Mouse (Mus musculus) stomach, postnatal 0 days (tissue): ENCODE results near the gene Kank4. TPM values are rescaled to one million over a fixed set of nuclear protein-coding genes. Genes with fewer than 3 reads are reported as not detected.
A peak's percentile ranks its signal among the peaks of the same experiment; 100 is the strongest.

Source experiments
- ATAC-seq: fragments of 200-750 bp; cut with Nextera tagmentation; 2 replicates; pipeline ENCODE4 v1.8.0; 2017; ENCODE audit not compliant: low FRiP score, low TSS enrichment
- DNase-seq: peaks from one replicate; pipeline ENCODE4 v3.0.0-alpha.2; 2016; ENCODE audit warnings: low spot score
- H3K27ac ChIP-seq: fragments of 300-500 bp; sonication (generic); replicated peaks from 2 replicates; pipeline ENCODE4 v1.5.1; 2014; ENCODE audit warnings: mild to moderate bottlenecking, control low read depth
- H3K27me3 ChIP-seq: fragments of 300-500 bp; sonication (generic); 2 replicates; pipeline ENCODE4 v1.6.1; 2014; ENCODE audit warnings: low read length; ENCODE audit not compliant: control insufficient read depth, insufficient read depth
- H3K36me3 ChIP-seq: fragments of 300-500 bp; sonication (generic); 2 replicates; pipeline ENCODE4 v1.6.1; 2014; ENCODE audit warnings: low read length, mixed read lengths; ENCODE audit not compliant: control insufficient read depth, insufficient read depth
- H3K4me1 ChIP-seq: fragments of 300-500 bp; sonication (generic); replicated peaks from 2 replicates; pipeline ENCODE4 v1.6.1; 2014; ENCODE audit warnings: antibody characterized with exemption; ENCODE audit not compliant: control insufficient read depth, insufficient read depth
- H3K4me2 ChIP-seq: fragments of 300-500 bp; sonication (generic); replicated peaks from 2 replicates; pipeline ENCODE4 v1.6.1; 2014; ENCODE audit warnings: low read depth, mild to moderate bottlenecking, control low read depth, moderate library complexity
- H3K4me3 ChIP-seq: fragments of 300-500 bp; sonication (generic); 2 replicates; pipeline ENCODE4 v1.5.1; 2014; ENCODE audit warnings: low read depth, low read length, control low read depth
- H3K9ac ChIP-seq: fragments of 300-500 bp; sonication (generic); 2 replicates; pipeline ENCODE4 v1.6.1; 2014; ENCODE audit warnings: mild to moderate bottlenecking, low read length, control low read depth, mixed read lengths
- H3K9me3 ChIP-seq: fragments of 300-500 bp; sonication (generic); 2 replicates; pipeline ENCODE4 v1.6.1; 2016; ENCODE audit warnings: low read length; ENCODE audit not compliant: control insufficient read depth
- CTCF ChIP-seq: IDR thresholded peaks from 2 replicates; pipeline ENCODE4 v1.5.1; 2016; ENCODE audit warnings: antibody characterized with exemption, low read depth, mild to moderate bottlenecking, moderate library complexity
- EP300 ChIP-seq: optimal IDR thresholded peaks from 2 replicates; pipeline ENCODE3; 2016; ENCODE audit warnings: antibody characterized with exemption
- WGBS: fragments of 180-500 bp; shearing (Covaris S2); extraction: QIAGEN DNeasy Blood & Tissue Kit; methylation state at CpG from one replicate; pipeline ENCODE4 v1.1.7; 2014; 5-methylcytosine and 5-hydroxymethylcytosine counted together
- polyA plus RNA-seq: library from polyadenylated mRNA; unstranded; fragments of >200 nt; fragmentation: Nextera tagmentation; extraction: Ambion mirVana; gene quantifications from 2 replicates; pipeline ENCODE4 v1.2.1, GENCODE M21; 2015

Gene Kank4
- 0.41 and 0.46 TPM in 2 replicates for polyA plus RNA-seq

DNA sequence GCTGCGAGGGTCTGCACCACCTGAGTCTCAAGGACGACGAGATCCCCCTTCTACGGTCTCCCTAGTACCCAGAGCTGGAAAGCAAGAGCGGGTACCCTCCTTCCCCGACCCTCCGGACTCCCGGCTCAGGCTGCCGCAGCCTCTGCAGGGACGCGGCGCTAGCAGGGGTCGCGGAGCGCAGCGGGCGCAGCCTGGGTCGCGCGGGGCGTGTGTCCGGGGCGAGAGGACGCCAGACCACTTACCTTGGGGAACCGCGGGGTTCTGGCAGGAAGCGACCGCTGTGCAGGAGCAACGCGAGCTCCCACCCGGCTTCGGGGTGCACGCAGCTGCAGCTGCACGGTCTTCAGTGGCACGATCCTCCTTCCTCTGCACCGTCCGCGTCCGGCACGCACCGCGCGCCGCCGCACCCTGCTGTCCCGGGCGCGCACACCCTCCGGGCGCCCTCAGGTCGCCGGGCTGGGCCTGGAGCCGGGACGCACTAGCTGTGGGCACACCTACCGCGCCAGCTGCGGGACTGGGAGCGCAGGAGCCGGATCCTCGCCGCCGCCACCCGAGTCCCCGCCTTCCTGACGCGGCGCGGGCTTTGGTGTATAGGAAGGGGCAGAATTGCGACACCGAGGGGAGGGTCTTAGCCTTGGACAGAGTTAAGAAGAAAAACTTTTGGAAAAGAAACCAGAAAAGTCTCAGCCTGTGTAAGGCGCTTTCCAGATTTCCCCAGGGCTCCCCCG, at the start of gene Kank4:
Gene Kank4, minus strand, starts transcription at position 354 of the 728 bp plus-strand sequence.
- ATAC-seq, result peak; percentile 88
- Histone ChIP-seq H3K9ac (peak within 1 kb of the TSS; percentile 64), H3K27ac (peak within 1 kb of the TSS; percentile 18; the same call in 1 of the 2 replicates), H3K4me3 (peak within 1 kb of the TSS; percentile 71), H3K9me3 (no peaks in the 10 kb centered on the region), H3K4me2 (peak within 1 kb of the TSS; percentile 100), H3K27me3 (no peaks in the 10 kb centered on the region), H3K36me3 (no peaks in the 10 kb centered on the region), H3K4me1 (no peaks in the 10 kb centered on the region)
- TF ChIP-seq EP300 (no peak), CTCF (no peak)
- DNase-seq, result peak; percentile 69
- WGBS, result under 1% methylated on average over 59 of the region's 72 CpGs

DNA sequence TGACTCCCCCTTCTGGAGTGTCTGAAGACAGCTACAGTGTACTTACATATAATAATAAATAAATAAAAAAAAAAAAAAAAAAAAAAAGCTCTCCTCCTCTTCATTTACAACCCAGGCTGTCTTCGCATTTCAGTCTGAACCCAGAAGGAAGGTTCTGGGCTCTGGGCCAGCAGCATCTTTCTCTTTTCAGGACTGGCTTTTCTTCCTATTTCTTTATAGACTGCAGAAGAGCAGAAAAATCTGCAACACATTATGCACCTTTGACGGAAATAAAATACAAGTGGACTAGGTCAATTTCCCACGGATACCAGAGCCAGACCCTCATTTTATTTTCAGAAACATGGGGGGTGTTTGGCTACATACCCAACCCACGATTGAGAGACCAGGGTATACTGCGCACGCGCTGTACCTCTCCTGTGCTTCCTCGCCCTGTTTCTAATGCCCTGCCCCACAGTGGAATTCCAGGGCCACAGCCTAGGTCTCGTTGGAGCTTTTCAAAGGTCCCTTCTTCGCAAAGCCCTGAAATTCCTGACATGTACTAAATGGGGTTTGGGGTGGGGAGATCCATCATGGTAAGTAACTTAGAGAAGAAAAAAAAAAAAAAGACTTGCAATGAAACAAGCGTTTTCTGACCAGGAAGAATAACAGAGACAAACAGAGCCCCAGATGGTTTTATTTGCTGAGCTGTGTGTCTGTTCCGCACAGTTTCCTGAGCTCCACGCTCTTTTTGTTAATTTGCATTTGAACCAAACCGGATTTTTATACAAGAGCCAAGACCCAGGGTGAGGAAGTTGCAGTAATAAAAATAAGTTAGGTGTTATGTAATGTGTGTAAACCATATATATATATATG, 48.3 kb upstream of the Kank4 start:
- no peak overlapping the region for H3K4me3 ChIP-seq
- WGBS, result 59% methylated on average over 14 of the region's 14 CpGs
- H3K27ac ChIP-seq, result no peak overlapping the region
- no peak overlapping the region for H3K4me2 ChIP-seq
- no peaks in the 10 kb centered on the region for H3K36me3 ChIP-seq
- DNase-seq, result no peak
- H3K4me1 ChIP-seq, result no peaks in the 10 kb centered on the region
- H3K9me3 ChIP-seq, result no peaks in the 10 kb centered on the region
- no peak for TF ChIP-seq EP300
- no peak for TF ChIP-seq CTCF
- H3K9ac ChIP-seq, result no peak overlapping the region
- H3K27me3 ChIP-seq, result no peaks in the 10 kb centered on the region
- ATAC-seq, result no peak

DNA sequence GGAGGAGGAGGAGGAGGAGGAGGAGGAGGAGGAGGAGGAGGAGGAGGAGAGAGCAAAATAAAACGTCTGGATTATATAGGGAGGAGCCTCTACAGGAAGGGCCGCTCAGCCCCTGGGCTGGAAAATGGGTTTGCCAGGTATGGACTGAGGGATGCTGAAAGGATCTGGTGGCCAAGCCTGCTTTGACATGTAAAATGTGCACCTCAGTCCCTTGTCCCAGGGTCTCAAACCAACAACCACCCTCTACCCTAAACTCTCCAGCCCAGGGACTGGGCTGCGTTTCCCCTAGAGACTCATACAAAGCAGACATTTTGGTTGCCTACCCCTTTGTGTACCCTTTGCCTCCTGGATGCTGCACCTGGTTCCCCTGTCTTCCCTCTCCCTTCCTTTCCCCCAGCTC, 47.2 kb upstream of the Kank4 start:
- 62% methylated on average over 3 of the region's 3 CpGs for WGBS
- no peak for TF ChIP-seq EP300
- no peak for TF ChIP-seq CTCF
- Histone ChIP-seq H3K27me3 (no peaks in the 10 kb centered on the region), H3K27ac (no peak overlapping the region), H3K36me3 (no peaks in the 10 kb centered on the region), H3K9ac (no peak overlapping the region), H3K4me1 (no peaks in the 10 kb centered on the region), H3K9me3 (no peaks in the 10 kb centered on the region), H3K4me2 (no peak overlapping the region), H3K4me3 (no peak overlapping the region)
- ATAC-seq (no peak), DNase-seq (no peak)

DNA sequence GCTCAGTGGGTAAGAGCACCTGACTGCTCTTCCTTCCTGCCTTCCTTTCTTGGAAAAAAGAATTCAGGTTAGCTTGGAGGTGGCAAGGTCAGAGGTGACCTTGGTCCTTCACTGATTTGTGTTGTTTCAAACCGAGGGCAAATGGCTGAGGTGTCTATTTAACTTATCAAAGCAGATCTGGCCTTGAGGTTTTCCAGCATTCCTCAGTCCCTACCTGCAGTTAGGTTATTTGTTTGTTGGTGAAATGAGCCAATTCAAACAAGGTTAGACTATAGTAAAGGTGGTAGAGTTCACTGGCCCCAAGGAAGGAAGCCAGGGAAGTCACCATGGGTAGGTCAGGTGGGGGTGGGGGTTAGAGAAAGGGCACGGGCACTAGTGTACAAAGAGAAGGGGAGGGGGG, 46.8 kb upstream of the Kank4 start:
- H3K4me3 ChIP-seq, result no peak overlapping the region
- no peaks in the 10 kb centered on the region for H3K9me3 ChIP-seq
- no peak overlapping the region for H3K27ac ChIP-seq
- H3K4me1 ChIP-seq, result no peaks in the 10 kb centered on the region
- TF ChIP-seq EP300, result no peak
- no peak for TF ChIP-seq CTCF
- no peak for DNase-seq
- WGBS, result 21% methylated on average over 1 of the region's 2 CpGs
- H3K27me3 ChIP-seq, result no peaks in the 10 kb centered on the region
- no peaks in the 10 kb centered on the region for H3K36me3 ChIP-seq
- H3K4me2 ChIP-seq, result no peak overlapping the region
- ATAC-seq, result no peak
- H3K9ac ChIP-seq, result no peak overlapping the region

DNA sequence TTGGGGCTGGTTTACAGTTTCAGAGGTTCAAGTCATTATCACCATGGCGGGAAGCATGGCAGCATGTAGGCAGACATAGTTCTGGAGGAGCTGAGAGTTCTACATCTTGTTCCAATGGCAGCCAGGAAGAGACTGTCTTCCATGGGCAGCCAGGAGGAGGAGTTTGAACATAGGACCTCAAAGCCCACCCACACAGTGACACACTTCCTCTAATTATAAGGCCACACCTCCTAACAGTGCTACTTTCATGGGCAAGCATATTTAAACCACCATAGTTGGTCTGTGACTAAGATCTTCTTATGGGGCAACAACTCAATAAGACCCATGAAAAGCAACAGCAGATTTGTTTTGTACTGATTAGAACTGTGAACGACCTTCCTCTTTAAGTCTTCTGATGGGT, 46.1 kb upstream of the Kank4 start:
- TF ChIP-seq EP300, result no peak
- TF ChIP-seq CTCF, result no peak
- Histone ChIP-seq H3K4me1 (no peaks in the 10 kb centered on the region), H3K9me3 (no peaks in the 10 kb centered on the region), H3K27me3 (no peaks in the 10 kb centered on the region), H3K4me2 (no peak overlapping the region), H3K27ac (no peak overlapping the region), H3K9ac (no peak overlapping the region), H3K4me3 (no peak overlapping the region), H3K36me3 (no peaks in the 10 kb centered on the region)
- ATAC-seq, result no peak
- no peak for DNase-seq
- WGBS, result 86% methylated on average over 2 of the region's 2 CpGs
